Mouse (Mus musculus) limb, embryonic 14.5 days (tissue): ENCODE measurements around the gene Btnl6. TPM values are rescaled to one million over a fixed set of nuclear protein-coding genes. Genes with fewer than 3 reads are reported as not detected.
"Not testable (repeated sequence)": the region's sequence is repeated elsewhere in the genome, so short reads cannot be mapped to it uniquely, and the experiment has no call there.

Source experiments
- ATAC-seq: fragments of 200-750 bp; cut with Nextera tagmentation; 2 replicates; pipeline ENCODE4 v1.8.0; 2017; ENCODE audit warnings: low read depth, moderate number of reproducible peaks, moderate TSS enrichment; ENCODE audit not compliant: low FRiP score
- DNase-seq: peaks from one replicate; pipeline ENCODE4 v3.0.0-alpha.2; 2015; ENCODE audit warnings: low spot score
- H3K27ac ChIP-seq: fragments of 300-500 bp; sonication (generic); replicated peaks from 2 replicates; pipeline ENCODE4 v1.5.1; 2014; ENCODE audit warnings: low read depth, mild to moderate bottlenecking, low read length, moderate library complexity, mixed read lengths
- H3K27me3 ChIP-seq: fragments of 300-500 bp; sonication (generic); 2 replicates; pipeline ENCODE4 v1.6.1; 2014; ENCODE audit warnings: low read length, mixed read lengths; ENCODE audit not compliant: control insufficient read depth, insufficient read depth
- H3K36me3 ChIP-seq: fragments of 300-500 bp; sonication (generic); 2 replicates; pipeline ENCODE4 v1.6.1; 2014; ENCODE audit warnings: mild to moderate bottlenecking, low read length, moderate library complexity, mixed read lengths; ENCODE audit not compliant: control insufficient read depth, insufficient read depth
- H3K4me1 ChIP-seq: fragments of 300-500 bp; sonication (generic); 2 replicates; pipeline ENCODE4 v1.6.1; 2014; ENCODE audit warnings: antibody characterized with exemption, low read length, mixed read lengths; ENCODE audit not compliant: control insufficient read depth, insufficient read depth
- H3K4me2 ChIP-seq: fragments of 300-500 bp; sonication (generic); replicated peaks from 2 replicates; pipeline ENCODE4 v1.6.1; 2014; ENCODE audit warnings: low read depth, mild to moderate bottlenecking, low read length, moderate library complexity; ENCODE audit not compliant: severe bottlenecking
- H3K4me3 ChIP-seq: fragments of 300-500 bp; sonication (generic); replicated peaks from 2 replicates; pipeline ENCODE4 v1.5.1; 2014; ENCODE audit warnings: low read length
- H3K9ac ChIP-seq: fragments of 300-500 bp; sonication (generic); 2 replicates; pipeline ENCODE4 v1.6.1; 2014; ENCODE audit warnings: mild to moderate bottlenecking, low read depth, low read length, moderate library complexity; ENCODE audit not compliant: severe bottlenecking
- H3K9me3 ChIP-seq: fragments of 300-500 bp; sonication (generic); 2 replicates; pipeline ENCODE4 v1.6.1; 2016; ENCODE audit warnings: low read length; ENCODE audit not compliant: control insufficient read depth
- POLR2A ChIP-seq: fragments of 200-500 bp; IDR thresholded peaks from 2 replicates; pipeline ENCODE4 v1.8.0; 2012; ENCODE audit warnings: inconsistent platforms, mild to moderate bottlenecking, moderate library complexity, borderline replicate concordance; ENCODE audit not compliant: insufficient read depth, insufficient read length; ENCODE audit errors: extremely low read depth
- WGBS: fragments of 180-500 bp; shearing (Covaris S2); extraction: QIAGEN DNeasy Blood & Tissue Kit; methylation state at CpG from one replicate; pipeline ENCODE4 v1.1.7; 2014; 5-methylcytosine and 5-hydroxymethylcytosine counted together
- polyA plus RNA-seq, 2 experiments: library from polyadenylated mRNA; depleted of rRNA in 1 of 2; stranded (reverse) in 1 of 2; unstranded in 1 of 2; fragments of >200 nt; fragmentation: Nextera tagmentation in 1 of 2; extraction: Ambion mirVana in 1 of 2; gene quantifications; 2 replicates each; pipeline versions ENCODE4 v1.2.1 to v1.2.3; 2012 to 2014

Gene Btnl6
- polyA plus RNA-seq, 2 experiments, result not detected

DNA sequence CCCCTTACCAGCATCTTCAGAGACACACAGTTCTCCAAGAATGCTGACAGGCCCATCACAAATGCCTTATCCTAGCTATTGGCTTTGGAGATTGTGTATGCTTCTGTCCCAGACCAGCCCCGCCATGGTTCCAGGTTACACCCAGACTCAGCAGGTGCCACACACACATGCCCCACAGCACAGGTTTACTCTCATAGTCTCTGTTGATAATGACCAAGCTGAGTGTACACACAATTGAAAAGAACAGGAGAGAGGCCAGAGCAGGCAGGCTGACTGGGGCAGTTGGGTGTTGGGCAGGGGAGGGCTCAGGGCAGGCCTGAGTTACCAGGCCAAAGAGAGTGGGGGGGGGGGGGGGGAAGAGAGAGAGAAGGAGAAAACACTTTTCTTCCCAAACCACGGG is 40.7 kb downstream of the Btnl6 start:
- WGBS, result 77% methylated on average over 1 of the region's 2 CpGs
- no peak for ATAC-seq

DNA sequence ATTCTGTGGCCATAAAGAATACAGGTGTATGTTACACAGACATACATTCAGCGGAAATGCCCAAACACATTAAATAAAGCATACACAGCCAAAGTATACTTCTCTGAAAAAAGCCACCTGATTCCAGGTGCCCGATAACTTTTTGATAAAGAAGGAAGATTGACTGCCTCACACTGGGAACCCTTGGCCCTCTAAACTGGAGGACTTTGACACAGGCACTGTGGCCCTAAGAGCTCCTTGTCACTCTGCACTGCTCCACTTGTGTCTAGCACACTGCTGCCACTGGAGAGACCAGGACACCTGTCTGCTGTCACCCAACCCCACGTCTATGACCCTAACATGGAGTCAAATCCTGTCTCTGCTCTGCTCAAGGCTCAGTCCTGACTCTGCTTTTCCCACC is 42.1 kb downstream of the Btnl6 start:
- Histone ChIP-seq H3K4me1 (no peaks in the 10 kb centered on the region), H3K9me3 (no peaks in the 10 kb centered on the region), H3K4me3 (no peak overlapping the region), H3K27me3 (no peaks in the 10 kb centered on the region), H3K36me3 (no peaks in the 10 kb centered on the region), H3K9ac (no peak overlapping the region), H3K4me2 (no peak overlapping the region), H3K27ac (no peak overlapping the region)
- 69% methylated on average over 3 of the region's 3 CpGs for WGBS
- no peak for DNase-seq
- ATAC-seq, result no peak
- TF ChIP-seq POLR2A, result no peak

More for the DNA sequence above, 40.7 kb downstream of the Btnl6 start:
- no peak for TF ChIP-seq POLR2A
- H3K9ac ChIP-seq, result no peak overlapping the region
- H3K27me3 ChIP-seq, result no peaks in the 10 kb centered on the region
- no peak overlapping the region for H3K27ac ChIP-seq
- no peak overlapping the region for H3K4me2 ChIP-seq
- H3K9me3 ChIP-seq, result no peaks in the 10 kb centered on the region
- no peak for DNase-seq
- no peaks in the 10 kb centered on the region for H3K4me1 ChIP-seq
- no peaks in the 10 kb centered on the region for H3K36me3 ChIP-seq
- H3K4me3 ChIP-seq, result no peak overlapping the region

DNA sequence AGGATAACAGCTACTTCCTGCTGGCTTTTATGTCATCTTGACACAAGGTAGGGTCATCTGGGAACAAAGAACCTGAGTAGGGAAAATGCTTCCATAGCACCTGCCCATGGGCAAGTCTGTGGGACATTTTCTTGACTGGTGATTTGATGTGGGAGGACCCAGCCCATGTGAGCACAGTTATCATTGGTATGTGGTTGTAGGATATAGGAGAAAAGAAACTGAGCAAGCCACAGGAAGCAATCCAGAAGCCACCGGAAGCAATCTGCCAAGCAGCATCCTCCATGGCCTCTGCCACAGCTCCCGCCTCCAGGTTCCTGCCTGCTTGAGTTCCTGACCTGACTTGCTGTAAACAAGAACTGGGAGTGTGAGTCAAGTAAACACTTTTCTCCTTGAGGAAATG is 46.7 kb downstream of the Btnl6 start:
- Histone ChIP-seq H3K9me3 (no peaks in the 10 kb centered on the region), H3K27me3 (no peaks in the 10 kb centered on the region), H3K27ac (no peak overlapping the region), H3K9ac (no peak overlapping the region), H3K4me3 (no peak overlapping the region), H3K4me1 (no peaks in the 10 kb centered on the region), H3K4me2 (no peak overlapping the region), H3K36me3 (no peaks in the 10 kb centered on the region)
- DNase-seq (no peak), ATAC-seq (no peak)
- WGBS, result 80% methylated on average over 2 of the region's 2 CpGs
- TF ChIP-seq POLR2A, result no peak

DNA sequence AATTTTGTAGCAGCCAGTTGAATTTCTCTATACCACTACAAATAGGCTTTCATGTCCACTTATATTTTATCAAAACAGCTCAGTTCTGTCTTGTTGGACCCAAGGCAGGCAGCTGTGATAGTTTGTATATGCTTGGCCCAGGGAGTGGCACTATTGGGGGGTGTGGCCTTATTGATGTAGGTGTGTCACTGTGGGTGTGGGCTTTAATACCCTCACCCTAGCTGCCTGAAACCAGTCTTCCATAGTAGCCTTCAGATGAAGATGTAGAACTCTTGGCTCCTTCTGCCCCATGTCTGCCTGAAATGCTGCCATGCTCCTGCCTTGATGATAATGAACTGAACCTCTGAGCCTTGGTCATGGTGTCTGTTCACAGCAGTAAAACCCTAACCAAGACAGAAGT is 51.2 kb downstream of the Btnl6 start:
- H3K9ac ChIP-seq, H3K4me3 ChIP-seq, H3K9me3 ChIP-seq, H3K27me3 ChIP-seq, H3K4me2 ChIP-seq, DNase-seq, H3K36me3 ChIP-seq, ATAC-seq, H3K27ac ChIP-seq, H3K4me1 ChIP-seq: not testable (repeated sequence)

DNA sequence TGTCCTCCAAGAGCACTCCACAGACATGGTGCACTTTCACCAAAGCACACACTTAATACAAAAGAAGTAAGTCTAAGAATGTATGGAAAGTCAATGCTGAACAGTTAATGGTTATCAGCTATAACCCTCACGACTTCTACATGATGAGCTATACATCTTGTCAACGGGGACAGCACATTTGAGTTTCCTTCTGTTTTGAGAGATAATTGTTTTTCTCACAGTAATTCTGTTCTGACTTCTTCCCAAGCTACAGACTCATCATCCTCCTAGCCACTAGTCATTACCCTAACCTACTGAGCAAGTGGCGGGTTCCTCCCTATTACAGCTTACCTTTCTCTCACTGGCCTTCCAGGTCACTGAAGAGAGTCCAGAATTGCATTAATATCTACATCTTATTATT is 57.9 kb downstream of the Btnl6 start:
- H3K4me1 ChIP-seq, result no peaks in the 10 kb centered on the region
- 86% methylated on average over 3 of the region's 3 CpGs for WGBS
- H3K9me3 ChIP-seq, result no peaks in the 10 kb centered on the region
- DNase-seq, result no peak
- no peak overlapping the region for H3K27ac ChIP-seq
- H3K4me3 ChIP-seq, result no peak overlapping the region
- no peaks in the 10 kb centered on the region for H3K36me3 ChIP-seq
- no peaks in the 10 kb centered on the region for H3K27me3 ChIP-seq
- H3K4me2 ChIP-seq, result no peak overlapping the region
- no peak for ATAC-seq
- H3K9ac ChIP-seq, result no peak overlapping the region
- no peak for TF ChIP-seq POLR2A

Other genes with a start within 250 kb of the Btnl6 start
- 2.0 and 2.9 TPM in 2 replicates for gene H2-Aa, start 229.5 kb downstream of the Btnl6 start, polyA plus RNA-seq (2012; rRNA removed)
- gene H2-Aa, start 229.5 kb downstream of the Btnl6 start, polyA plus RNA-seq (2014; fragmentation: Nextera tagmentation; extraction: Ambion mirVana), result 4.1 and 4.5 TPM in 2 replicates
- gene H2-Eb1, start 211.5 kb downstream of the Btnl6 start, polyA plus RNA-seq (2012; rRNA removed), result 1.6 and 2.4 TPM in 2 replicates
- 3.4 and 4.6 TPM in 2 replicates for gene H2-Eb1, start 211.5 kb downstream of the Btnl6 start, polyA plus RNA-seq (2014; fragmentation: Nextera tagmentation; extraction: Ambion mirVana)
- not detected in 2 replicates for gene H2-Eb2, start 191.7 kb downstream of the Btnl6 start, polyA plus RNA-seq (2012; rRNA removed)
- not detected in 2 replicates for gene H2-Eb2, start 191.7 kb downstream of the Btnl6 start, polyA plus RNA-seq (2014; fragmentation: Nextera tagmentation; extraction: Ambion mirVana)
- gene Btnl2, start 162.5 kb downstream of the Btnl6 start, polyA plus RNA-seq (2012; rRNA removed), result 0.14 TPM in 2 replicates
- 0.07 and 0.11 TPM in 2 replicates for gene Btnl2, start 162.5 kb downstream of the Btnl6 start, polyA plus RNA-seq (2014; fragmentation: Nextera tagmentation; extraction: Ambion mirVana)
- not detected in 2 replicates for gene Btnl1, start 140.2 kb downstream of the Btnl6 start, polyA plus RNA-seq (2012; rRNA removed)
- not detected in 2 replicates for gene Btnl1, start 140.2 kb downstream of the Btnl6 start, polyA plus RNA-seq (2014; fragmentation: Nextera tagmentation; extraction: Ambion mirVana)
- 1.4 and 1.5 TPM in 2 replicates for gene BC051142, start 118.5 kb downstream of the Btnl6 start, polyA plus RNA-seq (2012; rRNA removed)
- gene BC051142, start 118.5 kb downstream of the Btnl6 start, polyA plus RNA-seq (2014; fragmentation: Nextera tagmentation; extraction: Ambion mirVana), result 0.19 and 0.85 TPM in 2 replicates
- 0.05 TPM in 1 of 2 replicates, not detected in the other for gene Btnl4, start 40.0 kb downstream of the Btnl6 start, polyA plus RNA-seq (2012; rRNA removed)
- gene Btnl4, start 40.0 kb downstream of the Btnl6 start, polyA plus RNA-seq (2014; fragmentation: Nextera tagmentation; extraction: Ambion mirVana), result not detected in 2 replicates
- gene Notch4, start 46.9 kb upstream of the Btnl6 start, polyA plus RNA-seq (2012; rRNA removed), result 9.6 and 13.3 TPM in 2 replicates
- 4.3 and 5.7 TPM in 2 replicates for gene Notch4, start 46.9 kb upstream of the Btnl6 start, polyA plus RNA-seq (2014; fragmentation: Nextera tagmentation; extraction: Ambion mirVana)
- gene Gpsm3, start 72.5 kb upstream of the Btnl6 start, polyA plus RNA-seq (2012; rRNA removed), result 3.7 and 4.0 TPM in 2 replicates
- gene Gpsm3, start 72.5 kb upstream of the Btnl6 start, polyA plus RNA-seq (2014; fragmentation: Nextera tagmentation; extraction: Ambion mirVana), result 7.6 and 7.9 TPM in 2 replicates
- gene Pbx2, start 73.9 kb upstream of the Btnl6 start, polyA plus RNA-seq (2012; rRNA removed), result 141 and 149 TPM in 2 replicates
- gene Pbx2, start 73.9 kb upstream of the Btnl6 start, polyA plus RNA-seq (2014; fragmentation: Nextera tagmentation; extraction: Ambion mirVana), result 13.5 and 17.0 TPM in 2 replicates
- 12.2 and 13.2 TPM in 2 replicates for gene Ager, start 80.5 kb upstream of the Btnl6 start, polyA plus RNA-seq (2012; rRNA removed)
- gene Ager, start 80.5 kb upstream of the Btnl6 start, polyA plus RNA-seq (2014; fragmentation: Nextera tagmentation; extraction: Ambion mirVana), result 2.1 and 2.9 TPM in 2 replicates
- gene Rnf5, start 86.3 kb upstream of the Btnl6 start, polyA plus RNA-seq (2012; rRNA removed), result 103 and 112 TPM in 2 replicates
- 79.5 and 83.6 TPM in 2 replicates for gene Rnf5, start 86.3 kb upstream of the Btnl6 start, polyA plus RNA-seq (2014; fragmentation: Nextera tagmentation; extraction: Ambion mirVana)
- gene Agpat1, start 86.9 kb upstream of the Btnl6 start, polyA plus RNA-seq (2012; rRNA removed), result 150 and 223 TPM in 2 replicates
- gene Agpat1, start 86.9 kb upstream of the Btnl6 start, polyA plus RNA-seq (2014; fragmentation: Nextera tagmentation; extraction: Ambion mirVana), result 53.3 and 55.4 TPM in 2 replicates
- 11.3 and 12.8 TPM in 2 replicates for gene Egfl8, start 98.6 kb upstream of the Btnl6 start, polyA plus RNA-seq (2012; rRNA removed)
- 8.1 and 8.7 TPM in 2 replicates for gene Egfl8, start 98.6 kb upstream of the Btnl6 start, polyA plus RNA-seq (2014; fragmentation: Nextera tagmentation; extraction: Ambion mirVana)
- 39.6 and 52.4 TPM in 2 replicates for gene Ppt2, start 111.2 kb upstream of the Btnl6 start, polyA plus RNA-seq (2012; rRNA removed)
- 27.0 and 29.9 TPM in 2 replicates for gene Ppt2, start 111.2 kb upstream of the Btnl6 start, polyA plus RNA-seq (2014; fragmentation: Nextera tagmentation; extraction: Ambion mirVana)
- 5.5 and 5.7 TPM in 2 replicates for gene Prrt1, start 112.2 kb upstream of the Btnl6 start, polyA plus RNA-seq (2012; rRNA removed)
- gene Prrt1, start 112.2 kb upstream of the Btnl6 start, polyA plus RNA-seq (2014; fragmentation: Nextera tagmentation; extraction: Ambion mirVana), result 0.40 and 0.94 TPM in 2 replicates
- 5.1 TPM in 2 replicates for gene Fkbpl, start 127.4 kb upstream of the Btnl6 start, polyA plus RNA-seq (2012; rRNA removed)
- 11.9 and 12.5 TPM in 2 replicates for gene Fkbpl, start 127.4 kb upstream of the Btnl6 start, polyA plus RNA-seq (2014; fragmentation: Nextera tagmentation; extraction: Ambion mirVana)
- 104 and 121 TPM in 2 replicates for gene Atf6b, start 129.8 kb upstream of the Btnl6 start, polyA plus RNA-seq (2012; rRNA removed)
- 68.3 and 80.9 TPM in 2 replicates for gene Atf6b, start 129.8 kb upstream of the Btnl6 start, polyA plus RNA-seq (2014; fragmentation: Nextera tagmentation; extraction: Ambion mirVana)
- gene Tnxb, start 153.2 kb upstream of the Btnl6 start, polyA plus RNA-seq (2012; rRNA removed), result 4.5 and 5.4 TPM in 2 replicates
- gene Tnxb, start 153.2 kb upstream of the Btnl6 start, polyA plus RNA-seq (2014; fragmentation: Nextera tagmentation; extraction: Ambion mirVana), result 1.5 and 2.0 TPM in 2 replicates
- gene C4b, start 226.5 kb upstream of the Btnl6 start, polyA plus RNA-seq (2012; rRNA removed), result 3.2 and 4.3 TPM in 2 replicates
- 0.53 and 1.3 TPM in 2 replicates for gene C4b, start 226.5 kb upstream of the Btnl6 start, polyA plus RNA-seq (2014; fragmentation: Nextera tagmentation; extraction: Ambion mirVana)